Mouse (Mus musculus) kidney, adult 9 months (tissue): Measurements from ENCODE around the gene Sgk2.

Experiments
- DNase-seq: peaks from one replicate; pipeline ENCODE4 v3.0.0; 2022

The Sgk2 gene

GRCm38 (mm10) chr2:163061203-163062118 is 74.3 kb downstream of the Sgk2 start:
- DNase-seq: no peak

- no peak for DNase-seq
Measured at GRCm38 (mm10) chr2:163062119-163062508, 75.0 kb downstream of the Sgk2 start.
